Mouse (Mus musculus) midbrain, embryonic 13.5 days (tissue): ENCODE results near the gene Surf1. TPM values are rescaled to one million over a fixed set of nuclear protein-coding genes. Genes with fewer than 3 reads are reported as not detected.
A peak's percentile ranks its signal among the peaks of the same experiment; 100 is the strongest.

Experiments
- ATAC-seq: fragments of 200-750 bp; cut with Nextera tagmentation; 2 replicates; pipeline ENCODE4 v1.8.0; 2017; ENCODE audit warnings: mild to moderate bottlenecking, moderate TSS enrichment, moderate library complexity
- H3K27ac ChIP-seq: fragments of 300-500 bp; sonication (generic); 2 replicates; pipeline ENCODE4 v1.5.1; 2015; ENCODE audit warnings: inconsistent platforms, mild to moderate bottlenecking, moderate library complexity
- H3K27me3 ChIP-seq: fragments of 300-500 bp; sonication (generic); 2 replicates; pipeline ENCODE4 v1.6.1; 2015; ENCODE audit warnings: mild to moderate bottlenecking, inconsistent platforms
- H3K36me3 ChIP-seq: fragments of 300-500 bp; sonication (generic); 2 replicates; pipeline ENCODE4 v1.6.1; 2015; ENCODE audit warnings: mild to moderate bottlenecking, inconsistent platforms
- H3K4me1 ChIP-seq: fragments of 300-500 bp; sonication (generic); replicated peaks from 2 replicates; pipeline ENCODE4 v1.6.1; 2015; ENCODE audit warnings: inconsistent platforms
- H3K4me2 ChIP-seq: fragments of 300-500 bp; sonication (generic); replicated peaks from 2 replicates; pipeline ENCODE4 v1.6.1; 2015; ENCODE audit warnings: moderate library complexity, mild to moderate bottlenecking, inconsistent platforms
- H3K4me3 ChIP-seq: fragments of 300-500 bp; sonication (generic); replicated peaks from 2 replicates; pipeline ENCODE4 v1.5.1; 2015; ENCODE audit warnings: mild to moderate bottlenecking, inconsistent platforms
- H3K9ac ChIP-seq: fragments of 300-500 bp; sonication (generic); replicated peaks from 2 replicates; pipeline ENCODE4 v1.6.1; 2015; ENCODE audit warnings: mild to moderate bottlenecking, inconsistent platforms
- H3K9me3 ChIP-seq: fragments of 300-500 bp; sonication (generic); 2 replicates; pipeline ENCODE4 v1.6.1; 2016; ENCODE audit warnings: mild to moderate bottlenecking, inconsistent platforms
- WGBS: fragments of 180-500 bp; shearing (Covaris S2); methylation state at CpG from one replicate; pipeline ENCODE4 v1.1.7; 2015; 5-methylcytosine and 5-hydroxymethylcytosine counted together
- polyA plus RNA-seq: library from polyadenylated mRNA; unstranded; fragments of >200 nt; fragmentation: Nextera tagmentation; extraction: Ambion mirVana; gene quantifications from 2 replicates; pipeline ENCODE4 v1.2.1, GENCODE M21; 2015

The Surf1 gene
- polyA plus RNA-seq, 1 experiment from 2014 or later = 76.5 TPM

GRCm38 (mm10) chr2:26916738-26917137 is 408 bp upstream of the Surf1 start:
- 4% methylated on average over 13 of the region's 13 CpGs for WGBS
- peak overlapping the region; percentile 99 for H3K4me2 ChIP-seq
- H3K9me3 ChIP-seq = no peaks in the 10 kb centered on the region
- peak overlapping the region; percentile 82 for H3K4me3 ChIP-seq
- ATAC-seq = peak; percentile 25
- H3K4me1 ChIP-seq = peaks cover 47% of the 10 kb centered on the region
- H3K9ac ChIP-seq = peak overlapping the region; percentile 86
- H3K27me3 ChIP-seq = no peaks in the 10 kb centered on the region
- H3K36me3 ChIP-seq = peaks cover 75% of the 10 kb centered on the region
- H3K27ac ChIP-seq = peak overlapping the region; percentile 80

- H3K4me3 ChIP-seq = no peak overlapping the region
- ATAC-seq = no peak
- H3K36me3 ChIP-seq = peaks cover 51% of the 10 kb centered on the region
- no peak overlapping the region for H3K9ac ChIP-seq
- H3K27ac ChIP-seq = no peak overlapping the region
- H3K4me2 ChIP-seq = no peak overlapping the region
- H3K27me3 ChIP-seq = no peaks in the 10 kb centered on the region
- 67% methylated on average over 8 of the region's 8 CpGs for WGBS
- no peaks in the 10 kb centered on the region for H3K9me3 ChIP-seq
- H3K4me1 ChIP-seq = peaks cover 57% of the 10 kb centered on the region
Measured at GRCm38 (mm10) chr2:26914148-26914941, 2.0 kb downstream of the Surf1 start.

GRCm38 (mm10) chr2:26913416-26914147 is 2.7 kb downstream of the Surf1 start:
- WGBS = 89% methylated on average over 17 of the region's 17 CpGs

GRCm38 (mm10) chr2:26912253-26912770 is 4.0 kb downstream of the Surf1 start:
- 67% methylated on average over 5 of the region's 5 CpGs for WGBS
- peaks cover 64% of the 10 kb centered on the region for H3K4me1 ChIP-seq
- H3K4me3 ChIP-seq = peak overlapping the region; percentile 95
- H3K4me2 ChIP-seq = peak overlapping the region; percentile 100
- no peak for ATAC-seq
- H3K9me3 ChIP-seq = no peaks in the 10 kb centered on the region
- no peaks in the 10 kb centered on the region for H3K27me3 ChIP-seq
- H3K9ac ChIP-seq = peak overlapping the region; percentile 99
- no peak overlapping the region for H3K27ac ChIP-seq
- H3K36me3 ChIP-seq = peaks cover 44% of the 10 kb centered on the region

More at GRCm38 (mm10) chr2:26913416-26914147, 2.7 kb downstream of the Surf1 start:
- Histone ChIP-seq H3K27me3 (no peaks in the 10 kb centered on the region), H3K36me3 (peaks cover 44% of the 10 kb centered on the region), H3K4me1 (peaks cover 64% of the 10 kb centered on the region), H3K9ac (no peak overlapping the region), H3K4me2 (no peak overlapping the region), H3K4me3 (no peak overlapping the region), H3K27ac (no peak overlapping the region), H3K9me3 (no peaks in the 10 kb centered on the region)
- no peak for ATAC-seq

GRCm38 (mm10) chr2:26910994-26911765 is 5.2 kb downstream of the Surf1 start:
- Histone ChIP-seq H3K4me3 (peak overlapping the region; percentile 95), H3K4me1 (peaks cover 57% of the 10 kb centered on the region), H3K4me2 (peak overlapping the region; percentile 100), H3K36me3 (peaks cover 54% of the 10 kb centered on the region), H3K27me3 (no peaks in the 10 kb centered on the region), H3K27ac (peak overlapping the region; percentile 94), H3K9ac (peak overlapping the region; percentile 99), H3K9me3 (no peaks in the 10 kb centered on the region)
- under 1% methylated on average over 37 of the region's 37 CpGs for WGBS
- peak; percentile 65 for ATAC-seq

- peak within 1 kb of the TSS; percentile 94 for H3K27ac ChIP-seq
- H3K9ac ChIP-seq = peak within 1 kb of the TSS; percentile 99
- peak within 1 kb of the TSS; percentile 95 for H3K4me3 ChIP-seq
- H3K36me3 ChIP-seq = peaks cover 62% of the 10 kb centered on the region
- H3K27me3 ChIP-seq = no peaks in the 10 kb centered on the region
- ATAC-seq = peak; percentile 92
- H3K4me2 ChIP-seq = peak within 1 kb of the TSS; percentile 100
- H3K4me1 ChIP-seq = peaks cover 52% of the 10 kb centered on the region
- under 1% methylated on average over 74 of the region's 74 CpGs for WGBS
- H3K9me3 ChIP-seq = no peaks in the 10 kb centered on the region
Measured at GRCm38 (mm10) chr2:26910124-26910993, 6.0 kb downstream of the Surf1 start, which contains the start of the genes Med22 and Rpl7a. Med22 (minus strand) TSS chr2:26910677. Rpl7a (plus strand) TSS chr2:26910764.

GRCm38 (mm10) chr2:26909387-26909784 is 6.9 kb downstream of the Surf1 start:
- Histone ChIP-seq H3K4me1 (peaks cover 42% of the 10 kb centered on the region), H3K27me3 (no peaks in the 10 kb centered on the region), H3K27ac (peak overlapping the region; percentile 94; the same call in 1 of the 2 replicates), H3K4me3 (peak overlapping the region; percentile 95), H3K9ac (peak overlapping the region; percentile 91), H3K36me3 (peaks cover 67% of the 10 kb centered on the region), H3K9me3 (no peaks in the 10 kb centered on the region), H3K4me2 (peak overlapping the region; percentile 89)
- no peak for ATAC-seq

- Histone ChIP-seq H3K4me1 (peaks cover 45% of the 10 kb centered on the region), H3K36me3 (peaks cover 65% of the 10 kb centered on the region), H3K27me3 (no peaks in the 10 kb centered on the region), H3K27ac (no peak overlapping the region), H3K9ac (peak overlapping the region; percentile 91), H3K4me2 (peak overlapping the region; percentile 89), H3K4me3 (peak overlapping the region; percentile 95), H3K9me3 (no peaks in the 10 kb centered on the region)
- no peak for ATAC-seq
- 85% methylated on average over 18 of the region's 18 CpGs for WGBS
Measured at GRCm38 (mm10) chr2:26908710-26909386, 7.5 kb downstream of the Surf1 start.

GRCm38 (mm10) chr2:26907109-26907508 is 9.2 kb downstream of the Surf1 start:
- Histone ChIP-seq H3K27ac (no peak overlapping the region), H3K36me3 (peaks cover 48% of the 10 kb centered on the region), H3K27me3 (no peaks in the 10 kb centered on the region), H3K9me3 (no peaks in the 10 kb centered on the region), H3K9ac (no peak overlapping the region), H3K4me1 (peaks cover 47% of the 10 kb centered on the region), H3K4me2 (no peak overlapping the region), H3K4me3 (no peak overlapping the region)
- WGBS = 67% methylated on average over 4 of the region's 4 CpGs
- no peak for ATAC-seq

- no peak overlapping the region for H3K4me3 ChIP-seq
- no peak overlapping the region for H3K27ac ChIP-seq
- no peaks in the 10 kb centered on the region for H3K27me3 ChIP-seq
- ATAC-seq = no peak
- H3K4me2 ChIP-seq = no peak overlapping the region
- peaks cover 47% of the 10 kb centered on the region for H3K4me1 ChIP-seq
- 97% methylated on average over 3 of the region's 3 CpGs for WGBS
- H3K9ac ChIP-seq = no peak overlapping the region
- peaks cover 45% of the 10 kb centered on the region for H3K36me3 ChIP-seq
- no peaks in the 10 kb centered on the region for H3K9me3 ChIP-seq
Measured at GRCm38 (mm10) chr2:26906431-26906830, 9.9 kb downstream of the Surf1 start.
